Mouse (Mus musculus) thymus, postnatal 0 days (tissue): ENCODE measurements around the gene Slc35f1. TPM values are rescaled to one million over a fixed set of nuclear protein-coding genes. Genes with fewer than 3 reads are reported as not detected.
A peak's percentile ranks its signal among the peaks of the same experiment; 100 is the strongest.

Experiments
- DNase-seq: peaks from one replicate; pipeline ENCODE4 v3.0.0-alpha.2; 2015; ENCODE audit warnings: low spot score
- polyA plus RNA-seq: library from polyadenylated mRNA; unstranded; fragments of >200 nt; fragmentation: Nextera tagmentation; extraction: Ambion mirVana; gene quantifications from 2 replicates; pipeline ENCODE4 v1.2.1, GENCODE M21; 2015

The Slc35f1 gene
- 0.17 and 0.23 TPM in 2 replicates for polyA plus RNA-seq

- DNase-seq: peak; percentile 11
These were observed at the start of gene Slc35f1 for GRCm38 (mm10) chr10:52690334-52690991. Gene Slc35f1 (plus strand): TSS chr10:52690533.

- DNase-seq: no peak
These were observed 19.1 kb upstream of the Slc35f1 start for GRCm38 (mm10) chr10:52671234-52671633.

GRCm38 (mm10) chr10:52690992-52691731, 829 bp downstream of the Slc35f1 start:
- DNase-seq: no peak

- DNase-seq: no peak
These were observed 13.4 kb downstream of the Slc35f1 start for GRCm38 (mm10) chr10:52703688-52704087.

GRCm38 (mm10) chr10:52704101-52705051, 14.0 kb downstream of the Slc35f1 start:
- DNase-seq: no peak

GRCm38 (mm10) chr10:52709482-52709881, 19.1 kb downstream of the Slc35f1 start:
- no peak for DNase-seq

GRCm38 (mm10) chr10:52712166-52712565, 21.8 kb downstream of the Slc35f1 start:
- no peak for DNase-seq

GRCm38 (mm10) chr10:52714557-52714956, 24.2 kb downstream of the Slc35f1 start:
- DNase-seq: no peak

GRCm38 (mm10) chr10:52715146-52715545, 24.8 kb downstream of the Slc35f1 start:
- DNase-seq: no peak

- no peak for DNase-seq
These were observed 28.0 kb downstream of the Slc35f1 start for GRCm38 (mm10) chr10:52718199-52718917.

GRCm38 (mm10) chr10:52726674-52727073, 36.3 kb downstream of the Slc35f1 start:
- no peak for DNase-seq

GRCm38 (mm10) chr10:52742671-52743379, 52.5 kb downstream of the Slc35f1 start:
- DNase-seq: no peak

- DNase-seq: no peak
These were observed 53.5 kb downstream of the Slc35f1 start for GRCm38 (mm10) chr10:52743831-52744230.

- DNase-seq: no peak
These were observed 57.8 kb downstream of the Slc35f1 start for GRCm38 (mm10) chr10:52748028-52748597.

GRCm38 (mm10) chr10:52755949-52756679, 65.8 kb downstream of the Slc35f1 start:
- DNase-seq: no peak

GRCm38 (mm10) chr10:52757496-52758260, 67.3 kb downstream of the Slc35f1 start:
- DNase-seq: no peak

- no peak for DNase-seq
These were observed 68.3 kb downstream of the Slc35f1 start for GRCm38 (mm10) chr10:52758589-52758988.

- no peak for DNase-seq
These were observed 70.2 kb downstream of the Slc35f1 start for GRCm38 (mm10) chr10:52760527-52760926.
